Mouse (Mus musculus): Measurements from ENCODE around the gene Ifna12. TPM values are rescaled to one million over a fixed set of nuclear protein-coding genes. Genes with fewer than 3 reads are reported as not detected.

Ifna12 gene
- polyA plus RNA-seq (2012; rRNA removed) = not detected in 2 replicates

GRCm38 (mm10) chr4:88603276-88603675 is at the start of gene Ifna12:
Gene Ifna12, minus strand, starts transcription at chr4:88603376.

GRCm38 (mm10) chr4:88644359-88644758 is 41.2 kb upstream of the Ifna12 start, which contains the start of gene Ifna13:
Gene Ifna13, minus strand, starts transcription at chr4:88644459.

DNA sequence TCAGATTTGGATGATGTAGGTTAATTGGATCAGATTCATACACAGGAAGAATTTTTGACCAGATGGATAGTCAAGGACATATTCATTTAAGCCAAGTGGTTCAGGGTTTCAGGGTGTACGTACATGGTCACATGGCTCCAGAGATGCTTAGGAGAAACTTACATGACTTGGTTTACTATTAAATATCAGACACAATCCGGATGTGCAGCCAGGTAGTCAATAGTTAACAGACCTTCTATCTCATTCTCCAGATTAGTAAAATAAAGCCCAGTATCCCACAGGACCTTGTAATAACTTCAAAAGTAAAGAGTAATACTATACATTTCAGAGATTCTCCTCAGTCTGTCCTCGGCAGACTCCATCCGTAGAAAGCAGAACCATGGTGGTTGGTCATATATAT is 31.1 kb upstream of the Ifna12 start, which contains the start of gene C87499:
Gene C87499 (minus strand): TSS at position 101 of the 400 bp plus-strand sequence.

GRCm38 (mm10) chr4:88592285-88592684 is 10.9 kb downstream of the Ifna12 start, which contains the start of gene Ifna9:
Gene Ifna9, minus strand, starts transcription at chr4:88592385.

GRCm38 (mm10) chr4:88571698-88572097 is 31.5 kb downstream of the Ifna12 start, which contains the start of gene Ifna14:
Gene Ifna14, minus strand, starts transcription at chr4:88571798.

DNA sequence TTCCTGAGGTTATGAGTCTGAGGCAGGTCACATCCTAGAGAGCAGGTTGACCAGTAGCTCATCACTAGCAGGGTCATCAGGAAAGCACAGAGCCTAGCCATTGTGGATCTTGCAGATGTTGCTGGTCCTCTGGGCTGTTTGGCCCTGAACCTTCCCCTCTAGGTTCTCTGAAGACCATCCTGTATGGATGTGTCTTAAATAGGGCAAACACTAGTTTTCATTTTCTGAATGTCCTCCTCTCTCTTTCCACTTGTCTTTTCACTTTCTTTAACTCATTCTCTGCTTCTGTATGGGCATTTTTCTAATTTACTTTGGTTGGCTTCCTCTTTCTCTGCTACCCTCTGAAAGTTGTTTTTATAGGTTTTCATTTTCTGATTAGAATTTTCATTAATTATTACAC is 45.0 kb downstream of the Ifna12 start, which contains the start of gene Ifna15:
Gene Ifna15 (minus strand): TSS at position 101 of the 400 bp plus-strand sequence.

Other genes with a start within 250 kb of the Ifna12 start
- 1.3 and 1.8 TPM in 2 replicates for gene Hacd4, start 164.4 kb downstream of the Ifna12 start, polyA plus RNA-seq (2012; rRNA removed)
- gene Ifnb1, start 80.6 kb downstream of the Ifna12 start, polyA plus RNA-seq (2012; rRNA removed) = not detected in 2 replicates
- gene Ifna15, start 45.1 kb downstream of the Ifna12 start, polyA plus RNA-seq (2012; rRNA removed) = not detected in 2 replicates
- not detected in 2 replicates for gene Ifna14, start 31.6 kb downstream of the Ifna12 start, polyA plus RNA-seq (2012; rRNA removed)
- gene Ifna9, start 11.0 kb downstream of the Ifna12 start, polyA plus RNA-seq (2012; rRNA removed) = not detected in 2 replicates
- gene C87499, start 31.0 kb upstream of the Ifna12 start, polyA plus RNA-seq (2012; rRNA removed) = not detected in 2 replicates
- gene Ifna13, start 41.1 kb upstream of the Ifna12 start, polyA plus RNA-seq (2012; rRNA removed) = not detected in 2 replicates
- not detected in 2 replicates for gene Ifna16, start 73.5 kb upstream of the Ifna12 start, polyA plus RNA-seq (2012; rRNA removed)
- not detected in 2 replicates for gene Ifna2, start 80.5 kb upstream of the Ifna12 start, polyA plus RNA-seq (2012; rRNA removed)
- not detected in 2 replicates for gene Ifnab, start 88.0 kb upstream of the Ifna12 start, polyA plus RNA-seq (2012; rRNA removed)
- gene Gm26566, start 118.4 kb upstream of the Ifna12 start, polyA plus RNA-seq (2012; rRNA removed) = 1.2 and 1.6 TPM in 2 replicates
- gene Klhl9, start 119.1 kb upstream of the Ifna12 start, polyA plus RNA-seq (2012; rRNA removed) = 43.1 and 44.2 TPM in 2 replicates
- gene Gm13271, start 151.5 kb upstream of the Ifna12 start, polyA plus RNA-seq (2012; rRNA removed) = not detected in 2 replicates
- gene Gm13283, start 156.7 kb upstream of the Ifna12 start, polyA plus RNA-seq (2012; rRNA removed) = 0.06 TPM in 1 of 2 replicates, not detected in the other
- gene Gm13290, start 170.5 kb upstream of the Ifna12 start, polyA plus RNA-seq (2012; rRNA removed) = not detected in 2 replicates
- gene Gm13289, start 173.5 kb upstream of the Ifna12 start, polyA plus RNA-seq (2012; rRNA removed) = not detected in 2 replicates
- not detected in 2 replicates for gene Gm13272, start 176.5 kb upstream of the Ifna12 start, polyA plus RNA-seq (2012; rRNA removed)
- gene Ifnz, start 178.8 kb upstream of the Ifna12 start, polyA plus RNA-seq (2012; rRNA removed) = not detected in 2 replicates
- not detected in 2 replicates for gene Gm13276, start 182.3 kb upstream of the Ifna12 start, polyA plus RNA-seq (2012; rRNA removed)
- gene Gm13277, start 185.3 kb upstream of the Ifna12 start, polyA plus RNA-seq (2012; rRNA removed) = not detected in 2 replicates
- gene Gm13278, start 188.2 kb upstream of the Ifna12 start, polyA plus RNA-seq (2012; rRNA removed) = not detected in 2 replicates
- gene Gm13275, start 191.1 kb upstream of the Ifna12 start, polyA plus RNA-seq (2012; rRNA removed) = not detected in 2 replicates
- not detected in 2 replicates for gene Gm13279, start 194.0 kb upstream of the Ifna12 start, polyA plus RNA-seq (2012; rRNA removed)
- not detected in 2 replicates for gene Gm13285, start 196.3 kb upstream of the Ifna12 start, polyA plus RNA-seq (2012; rRNA removed)
- not detected in 2 replicates for gene Gm13287, start 199.9 kb upstream of the Ifna12 start, polyA plus RNA-seq (2012; rRNA removed)
- 0.01 TPM in 1 of 2 replicates, not detected in the other for gene Gm13288, start 202.2 kb upstream of the Ifna12 start, polyA plus RNA-seq (2012; rRNA removed)
- gene Ifna7, start 212.9 kb upstream of the Ifna12 start, polyA plus RNA-seq (2012; rRNA removed) = not detected in 2 replicates
- not detected in 2 replicates for gene Ifna11, start 216.6 kb upstream of the Ifna12 start, polyA plus RNA-seq (2012; rRNA removed)
- not detected in 2 replicates for gene Ifna6, start 224.0 kb upstream of the Ifna12 start, polyA plus RNA-seq (2012; rRNA removed)
- gene Ifna5, start 232.1 kb upstream of the Ifna12 start, polyA plus RNA-seq (2012; rRNA removed) = not detected in 2 replicates
- gene Ifna4, start 238.5 kb upstream of the Ifna12 start, polyA plus RNA-seq (2012; rRNA removed) = not detected in 2 replicates
- not detected in 2 replicates for gene Ifna1, start 246.7 kb upstream of the Ifna12 start, polyA plus RNA-seq (2012; rRNA removed)

All from central nervous system, embryonic 14 days (tissue).